Mouse (Mus musculus) brain, embryonic 14.5 days (tissue): ENCODE results near the gene Atp2c2.

Experiments
- CTCF ChIP-seq: fragments of 200-500 bp; IDR thresholded peaks from 2 replicates; pipeline ENCODE4 v1.5.1; 2012; ENCODE audit warnings: inconsistent platforms, mild to moderate bottlenecking, moderate library complexity, borderline replicate concordance; ENCODE audit not compliant: insufficient read depth, insufficient read length; ENCODE audit errors: extremely low read depth
- POLR2A ChIP-seq: fragments of 200-500 bp; IDR thresholded peaks from 2 replicates; pipeline ENCODE4 v1.6.1; 2012; ENCODE audit warnings: mild to moderate bottlenecking, inconsistent platforms, borderline replicate concordance; ENCODE audit not compliant: poor library complexity, insufficient read depth, insufficient read length, severe bottlenecking; ENCODE audit errors: extremely low read depth

DNA sequence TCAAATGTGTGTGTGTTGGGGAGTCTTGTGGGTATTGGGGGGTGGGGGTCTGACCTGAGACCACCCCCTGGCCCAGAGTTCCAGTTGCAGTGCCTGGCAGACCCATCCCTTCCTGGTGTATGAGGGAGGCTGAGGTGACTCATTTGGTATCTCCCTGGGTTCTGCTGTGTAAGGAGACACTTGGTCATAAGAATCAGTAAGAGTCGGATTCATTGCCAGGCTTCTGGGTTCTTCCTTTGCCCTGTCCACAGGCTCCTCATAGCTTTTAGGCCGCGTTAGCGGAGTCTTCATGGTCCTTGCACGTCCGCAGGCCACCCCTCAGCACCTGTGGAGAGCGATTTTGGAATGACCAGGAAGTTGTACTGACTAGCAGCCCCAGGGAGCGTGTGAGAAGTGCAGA is 8.7 kb downstream of the Atp2c2 start:
- TF ChIP-seq CTCF (no peak), POLR2A (no peak)
